Mouse (Mus musculus): ENCODE measurements at regions not wholly inside any gene's neighbourhood (a gene's known extent, or its start where the extent isn't known, plus 50 kb on each side); places are given as distances from the start of the nearest gene placed in this dataset.

- Histone ChIP-seq H3K4me3 (replicated peaks; ENCODE audit: low read length) (no peak overlapping the region), H3K4me1 (ENCODE audit: control insufficient read depth, insufficient read depth, low read length) (no peaks in the 10 kb centered on the region), H3K9me3 (replicated peaks; ENCODE audit: control insufficient read depth, low read length) (no peaks in the 10 kb centered on the region), H3K27ac (ENCODE audit: low read length) (no peak overlapping the region), H3K4me2 (ENCODE audit: low read depth, low read length) (no peak overlapping the region), H3K36me3 (ENCODE audit: control insufficient read depth, insufficient read depth, low read length) (no peaks in the 10 kb centered on the region), H3K27me3 (ENCODE audit: control insufficient read depth, insufficient read depth, low read length) (no peaks in the 10 kb centered on the region), H3K9ac (ENCODE audit: low read length) (no peak overlapping the region)
- no peak for ATAC-seq (ENCODE audit: insufficient read depth, low FRiP score)
- 91% methylated on average over 1 of the region's 1 CpGs for WGBS
Measured at GRCm38 (mm10) chr4:97343378-97343777, 160.4 kb upstream of the Gm10192 start.

Data from stomach, embryonic 16.5 days (tissue).